Mouse (Mus musculus): ENCODE results near the gene Tbc1d16. TPM values are rescaled to one million over a fixed set of nuclear protein-coding genes. Genes with fewer than 3 reads are reported as not detected.

The Tbc1d16 gene
- polyA plus RNA-seq, 1 experiment from 2014 or later, result 11.7 TPM

DNA sequence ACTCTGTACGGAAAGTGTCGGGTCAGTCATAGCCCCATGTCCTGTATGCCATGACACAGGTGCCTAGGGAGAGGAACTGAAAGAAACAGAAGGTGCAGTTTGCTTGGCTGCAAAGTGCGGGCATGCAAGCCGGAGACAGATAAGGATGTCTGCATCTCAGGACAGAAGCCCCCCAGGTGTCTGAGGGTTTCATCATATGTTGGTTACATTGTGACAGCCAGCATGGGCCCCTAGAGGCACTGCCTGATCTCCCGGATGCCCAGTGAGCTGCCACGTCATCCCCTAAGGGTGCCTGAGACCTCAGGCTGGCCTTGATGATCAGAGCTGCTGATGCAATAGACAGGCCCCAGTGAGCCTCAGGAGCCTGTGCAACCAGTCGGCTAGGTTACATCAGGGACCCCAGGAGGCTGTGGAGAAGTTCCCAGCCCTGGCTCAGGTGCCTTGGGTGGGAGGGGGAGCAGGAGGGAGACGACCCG, 36.7 kb downstream of the Tbc1d16 start:
- Histone ChIP-seq H3K9ac (ENCODE audit: low read depth, low read length) (no peak overlapping the region), H3K9me3 (ENCODE audit: control insufficient read depth, low read length) (no peaks in the 10 kb centered on the region), H3K4me1 (ENCODE audit: control insufficient read depth, insufficient read depth, low read length) (peaks cover 29% of the 10 kb centered on the region), H3K27me3 (replicated peaks; ENCODE audit: control insufficient read depth, insufficient read depth, low read length) (no peaks in the 10 kb centered on the region), H3K4me3 (ENCODE audit: low read depth, low read length) (no peak overlapping the region), H3K27ac (replicated peaks; ENCODE audit: low read depth, low read length) (no peak overlapping the region), H3K4me2 (ENCODE audit: low read depth, low read length) (no peak overlapping the region), H3K36me3 (ENCODE audit: control insufficient read depth, insufficient read depth, low read length) (no peaks in the 10 kb centered on the region)
- 75% methylated on average over 9 of the region's 9 CpGs for WGBS
- no peak for DNase-seq (ENCODE audit: low spot score)
- ATAC-seq (ENCODE audit: low read depth), result no peak

GRCm38 (mm10) chr11:119190498-119190897, 37.8 kb downstream of the Tbc1d16 start:
- no peak overlapping the region for H3K4me2 ChIP-seq (ENCODE audit: low read depth, low read length)
- no peak overlapping the region for H3K27ac ChIP-seq (replicated peaks; ENCODE audit: low read depth, low read length)
- H3K9ac ChIP-seq (ENCODE audit: low read depth, low read length), result no peak overlapping the region
- no peaks in the 10 kb centered on the region for H3K9me3 ChIP-seq (ENCODE audit: control insufficient read depth, low read length)
- no peaks in the 10 kb centered on the region for H3K36me3 ChIP-seq (ENCODE audit: control insufficient read depth, insufficient read depth, low read length)
- WGBS, result 23% methylated on average over 9 of the region's 11 CpGs
- no peaks in the 10 kb centered on the region for H3K27me3 ChIP-seq (replicated peaks; ENCODE audit: control insufficient read depth, insufficient read depth, low read length)
- no peak overlapping the region for H3K4me3 ChIP-seq (ENCODE audit: low read depth, low read length)
- DNase-seq (ENCODE audit: low spot score), result peak; percentile 88
- peak; percentile 75 for ATAC-seq (ENCODE audit: low read depth)
- H3K4me1 ChIP-seq (ENCODE audit: control insufficient read depth, insufficient read depth, low read length), result peaks cover 29% of the 10 kb centered on the region

- ATAC-seq (ENCODE audit: low read depth), result no peak
- 77% methylated on average over 3 of the region's 3 CpGs for WGBS
- no peak overlapping the region for H3K4me2 ChIP-seq (ENCODE audit: low read depth, low read length)
- no peak overlapping the region for H3K27ac ChIP-seq (replicated peaks; ENCODE audit: low read depth, low read length)
- no peaks in the 10 kb centered on the region for H3K9me3 ChIP-seq (ENCODE audit: control insufficient read depth, low read length)
- DNase-seq (ENCODE audit: low spot score), result no peak
- no peak overlapping the region for H3K9ac ChIP-seq (ENCODE audit: low read depth, low read length)
- H3K4me1 ChIP-seq (ENCODE audit: control insufficient read depth, insufficient read depth, low read length), result peaks cover 29% of the 10 kb centered on the region
- no peaks in the 10 kb centered on the region for H3K36me3 ChIP-seq (ENCODE audit: control insufficient read depth, insufficient read depth, low read length)
- no peaks in the 10 kb centered on the region for H3K27me3 ChIP-seq (replicated peaks; ENCODE audit: control insufficient read depth, insufficient read depth, low read length)
- H3K4me3 ChIP-seq (ENCODE audit: low read depth, low read length), result no peak overlapping the region
Observed at GRCm38 (mm10) chr11:119189319-119189718, 39.0 kb downstream of the Tbc1d16 start.

GRCm38 (mm10) chr11:119188389-119188788, 39.9 kb downstream of the Tbc1d16 start:
- Histone ChIP-seq H3K27ac (replicated peaks; ENCODE audit: low read depth, low read length) (no peak overlapping the region), H3K4me3 (ENCODE audit: low read depth, low read length) (no peak overlapping the region), H3K9ac (ENCODE audit: low read depth, low read length) (no peak overlapping the region), H3K4me1 (ENCODE audit: control insufficient read depth, insufficient read depth, low read length) (peaks cover 29% of the 10 kb centered on the region), H3K4me2 (ENCODE audit: low read depth, low read length) (no peak overlapping the region), H3K9me3 (ENCODE audit: control insufficient read depth, low read length) (no peaks in the 10 kb centered on the region), H3K36me3 (ENCODE audit: control insufficient read depth, insufficient read depth, low read length) (no peaks in the 10 kb centered on the region), H3K27me3 (replicated peaks; ENCODE audit: control insufficient read depth, insufficient read depth, low read length) (no peaks in the 10 kb centered on the region)
- 48% methylated on average over 6 of the region's 6 CpGs for WGBS
- ATAC-seq (ENCODE audit: low read depth), result no peak
- peak; percentile 53 for DNase-seq (ENCODE audit: low spot score)

DNA sequence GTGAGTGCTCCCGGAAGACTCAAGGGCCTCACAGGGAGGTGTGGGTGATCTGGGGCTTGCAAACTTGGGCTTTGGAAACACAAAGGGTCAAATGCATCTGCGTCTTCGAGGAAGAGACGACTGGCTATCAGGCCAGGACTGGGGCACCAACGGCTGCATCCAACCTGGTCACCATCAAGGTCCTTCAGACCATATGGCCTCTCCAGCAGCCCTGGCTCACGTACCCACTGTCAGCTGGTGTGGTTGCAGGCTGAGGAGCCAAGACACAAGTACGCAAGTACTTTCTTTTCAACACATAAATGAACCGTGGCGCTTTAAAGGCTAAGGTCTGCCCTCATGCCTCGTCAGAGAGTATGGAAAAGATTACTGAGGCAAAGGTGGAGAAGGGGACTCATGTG, 40.5 kb downstream of the Tbc1d16 start:
- H3K4me2 ChIP-seq (ENCODE audit: low read depth, low read length), result no peak overlapping the region
- no peak for DNase-seq (ENCODE audit: low spot score)
- H3K9me3 ChIP-seq (ENCODE audit: control insufficient read depth, low read length), result no peaks in the 10 kb centered on the region
- H3K9ac ChIP-seq (ENCODE audit: low read depth, low read length), result no peak overlapping the region
- peaks cover 29% of the 10 kb centered on the region for H3K4me1 ChIP-seq (ENCODE audit: control insufficient read depth, insufficient read depth, low read length)
- WGBS, result 64% methylated on average over 10 of the region's 10 CpGs
- no peak overlapping the region for H3K27ac ChIP-seq (replicated peaks; ENCODE audit: low read depth, low read length)
- H3K27me3 ChIP-seq (replicated peaks; ENCODE audit: control insufficient read depth, insufficient read depth, low read length), result no peaks in the 10 kb centered on the region
- ATAC-seq (ENCODE audit: low read depth), result no peak
- no peak overlapping the region for H3K4me3 ChIP-seq (ENCODE audit: low read depth, low read length)
- no peaks in the 10 kb centered on the region for H3K36me3 ChIP-seq (ENCODE audit: control insufficient read depth, insufficient read depth, low read length)

- Histone ChIP-seq H3K27ac (replicated peaks; ENCODE audit: low read depth, low read length) (no peak overlapping the region), H3K9ac (ENCODE audit: low read depth, low read length) (0 out of 2 replicates have a peak overlapping the region, but pooled peaks have one; percentile 14), H3K4me3 (ENCODE audit: low read depth, low read length) (no peak overlapping the region), H3K4me2 (ENCODE audit: low read depth, low read length) (0 out of 2 replicates have a peak overlapping the region, but pooled peaks have one; percentile 10), H3K36me3 (ENCODE audit: control insufficient read depth, insufficient read depth, low read length) (no peaks in the 10 kb centered on the region), H3K9me3 (ENCODE audit: control insufficient read depth, low read length) (no peaks in the 10 kb centered on the region), H3K27me3 (replicated peaks; ENCODE audit: control insufficient read depth, insufficient read depth, low read length) (no peaks in the 10 kb centered on the region), H3K4me1 (ENCODE audit: control insufficient read depth, insufficient read depth, low read length) (peaks cover 29% of the 10 kb centered on the region)
- DNase-seq (ENCODE audit: low spot score) (peak; percentile 80), ATAC-seq (ENCODE audit: low read depth) (peak; percentile 35; the same call in 1 of the 2 replicates)
- 40% methylated on average over 24 of the region's 25 CpGs for WGBS
Observed at GRCm38 (mm10) chr11:119186989-119187799, 41.1 kb downstream of the Tbc1d16 start.

GRCm38 (mm10) chr11:119186381-119186780, 41.9 kb downstream of the Tbc1d16 start:
- Histone ChIP-seq H3K4me3 (ENCODE audit: low read depth, low read length) (no peak overlapping the region), H3K27me3 (replicated peaks; ENCODE audit: control insufficient read depth, insufficient read depth, low read length) (no peaks in the 10 kb centered on the region), H3K36me3 (ENCODE audit: control insufficient read depth, insufficient read depth, low read length) (no peaks in the 10 kb centered on the region), H3K4me1 (ENCODE audit: control insufficient read depth, insufficient read depth, low read length) (peaks cover 29% of the 10 kb centered on the region), H3K4me2 (ENCODE audit: low read depth, low read length) (no peak overlapping the region), H3K27ac (replicated peaks; ENCODE audit: low read depth, low read length) (no peak overlapping the region), H3K9ac (ENCODE audit: low read depth, low read length) (no peak overlapping the region), H3K9me3 (ENCODE audit: control insufficient read depth, low read length) (no peaks in the 10 kb centered on the region)
- no peak for DNase-seq (ENCODE audit: low spot score)
- no peak for ATAC-seq (ENCODE audit: low read depth)
- WGBS, result 83% methylated on average over 3 of the region's 3 CpGs

GRCm38 (mm10) chr11:119183684-119184310, 44.5 kb downstream of the Tbc1d16 start:
- H3K27ac ChIP-seq (replicated peaks; ENCODE audit: low read depth, low read length), result no peak overlapping the region
- H3K27me3 ChIP-seq (replicated peaks; ENCODE audit: control insufficient read depth, insufficient read depth, low read length), result no peaks in the 10 kb centered on the region
- H3K4me3 ChIP-seq (ENCODE audit: low read depth, low read length), result no peak overlapping the region
- H3K9ac ChIP-seq (ENCODE audit: low read depth, low read length), result peak overlapping the region; percentile 5; the same call in 1 of the 2 replicates
- no peaks in the 10 kb centered on the region for H3K36me3 ChIP-seq (ENCODE audit: control insufficient read depth, insufficient read depth, low read length)
- no peak overlapping the region for H3K4me2 ChIP-seq (ENCODE audit: low read depth, low read length)
- ATAC-seq (ENCODE audit: low read depth), result no peak
- DNase-seq (ENCODE audit: low spot score), result no peak
- WGBS, result 79% methylated on average over 15 of the region's 15 CpGs
- H3K9me3 ChIP-seq (ENCODE audit: control insufficient read depth, low read length), result 0 out of 2 replicates have a peak, but pooled peaks cover 3% of the 10 kb centered on the region
- peaks cover 16% of the 10 kb centered on the region for H3K4me1 ChIP-seq (ENCODE audit: control insufficient read depth, insufficient read depth, low read length)

Data from embryonic facial prominence, embryonic 14.5 days (tissue).